Mouse (Mus musculus): ENCODE results near the gene Sec16b. TPM values are rescaled to one million over a fixed set of nuclear protein-coding genes. Genes with fewer than 3 reads are reported as not detected.

Gene Sec16b
- polyA plus RNA-seq, 1 experiment = 8.0 TPM

GRCm38 (mm10) chr1:157524775-157525174 lies 18.2 kb downstream of the Sec16b start:
- WGBS = 80% methylated on average over 7 of the region's 7 CpGs
- H3K4me3 ChIP-seq (replicated peaks; ENCODE audit: extremely low read depth, low read depth, low read length) = no peak overlapping the region
- TF ChIP-seq CTCF (IDR thresholded peaks at IDR 0.05; ENCODE audit: insufficient read depth, low read length) (no peak), POLR2A (IDR thresholded peaks at IDR 0.05; ENCODE audit: borderline replicate concordance, extremely low read depth, low read depth, low read length) (no peak)

GRCm38 (mm10) chr1:157525692-157526354 lies 19.3 kb downstream of the Sec16b start:
- Histone ChIP-seq H3K4me1 (ENCODE audit: control insufficient read depth, insufficient read depth, low read length) (peaks cover 12% of the 10 kb centered on the region), H3K4me3 (replicated peaks; ENCODE audit: extremely low read depth, low read depth, low read length) (no peak overlapping the region)
- DNase-seq = no peak
- 79% methylated on average over 16 of the region's 16 CpGs for WGBS
- TF ChIP-seq POLR2A (IDR thresholded peaks at IDR 0.05; ENCODE audit: borderline replicate concordance, extremely low read depth, low read depth, low read length) (no peak), CTCF (IDR thresholded peaks at IDR 0.05; ENCODE audit: insufficient read depth, low read length) (no peak)

More at GRCm38 (mm10) chr1:157524775-157525174, 18.2 kb downstream of the Sec16b start:
- no peak for DNase-seq
- peaks cover 12% of the 10 kb centered on the region for H3K4me1 ChIP-seq (ENCODE audit: control insufficient read depth, insufficient read depth, low read length)

GRCm38 (mm10) chr1:157526625-157527024 lies 20.1 kb downstream of the Sec16b start:
- TF ChIP-seq CTCF (IDR thresholded peaks at IDR 0.05; ENCODE audit: insufficient read depth, low read length) = no peak
- no peak for TF ChIP-seq POLR2A (IDR thresholded peaks at IDR 0.05; ENCODE audit: borderline replicate concordance, extremely low read depth, low read depth, low read length)
- DNase-seq = no peak
- H3K4me3 ChIP-seq (replicated peaks; ENCODE audit: extremely low read depth, low read depth, low read length) = no peak overlapping the region
- 33% methylated on average over 5 of the region's 5 CpGs for WGBS
- H3K4me1 ChIP-seq (ENCODE audit: control insufficient read depth, insufficient read depth, low read length) = peaks cover 12% of the 10 kb centered on the region

- Histone ChIP-seq H3K4me3 (replicated peaks; ENCODE audit: extremely low read depth, low read depth, low read length) (no peak overlapping the region), H3K4me1 (ENCODE audit: control insufficient read depth, insufficient read depth, low read length) (no peaks in the 10 kb centered on the region; the same call in 1 of the 2 replicates)
- DNase-seq = no peak
- TF ChIP-seq CTCF (IDR thresholded peaks at IDR 0.05; ENCODE audit: insufficient read depth, low read length) (no peak), POLR2A (IDR thresholded peaks at IDR 0.05; ENCODE audit: borderline replicate concordance, extremely low read depth, low read depth, low read length) (no peak)
- 50% methylated on average over 8 of the region's 8 CpGs for WGBS
Observed at GRCm38 (mm10) chr1:157532826-157533460, 26.4 kb downstream of the Sec16b start.

- 91% methylated on average over 1 of the region's 1 CpGs for WGBS
- DNase-seq = no peak
- TF ChIP-seq POLR2A (IDR thresholded peaks at IDR 0.05; ENCODE audit: borderline replicate concordance, extremely low read depth, low read depth, low read length) (no peak), CTCF (IDR thresholded peaks at IDR 0.05; ENCODE audit: insufficient read depth, low read length) (no peak)
- Histone ChIP-seq H3K4me3 (replicated peaks; ENCODE audit: extremely low read depth, low read depth, low read length) (no peak overlapping the region), H3K4me1 (ENCODE audit: control insufficient read depth, insufficient read depth, low read length) (no peaks in the 10 kb centered on the region; the same call in 1 of the 2 replicates)
Observed at GRCm38 (mm10) chr1:157535571-157535970, 29.0 kb downstream of the Sec16b start.

- H3K4me1 ChIP-seq (ENCODE audit: control insufficient read depth, insufficient read depth, low read length) = no peaks in the 10 kb centered on the region; the same call in 1 of the 2 replicates
- TF ChIP-seq POLR2A (IDR thresholded peaks at IDR 0.05; ENCODE audit: borderline replicate concordance, extremely low read depth, low read depth, low read length) (no peak), CTCF (IDR thresholded peaks at IDR 0.05; ENCODE audit: insufficient read depth, low read length) (peak; percentile 35; the same call in 1 of the 2 replicates)
- WGBS = 10% methylated on average over 6 of the region's 6 CpGs
- H3K4me3 ChIP-seq (replicated peaks; ENCODE audit: extremely low read depth, low read depth, low read length) = no peak overlapping the region
- DNase-seq = no peak
Observed at GRCm38 (mm10) chr1:157536471-157536870, 29.9 kb downstream of the Sec16b start.

- peak; percentile 43 for DNase-seq
- H3K4me3 ChIP-seq (replicated peaks; ENCODE audit: extremely low read depth, low read depth, low read length) = no peak overlapping the region
- WGBS = 82% methylated on average over 5 of the region's 5 CpGs
- TF ChIP-seq POLR2A (IDR thresholded peaks at IDR 0.05; ENCODE audit: borderline replicate concordance, extremely low read depth, low read depth, low read length) = no peak
- TF ChIP-seq CTCF (IDR thresholded peaks at IDR 0.05; ENCODE audit: insufficient read depth, low read length) = peak; percentile 42
- H3K4me1 ChIP-seq (ENCODE audit: control insufficient read depth, insufficient read depth, low read length) = no peaks in the 10 kb centered on the region; the same call in 1 of the 2 replicates
Observed at GRCm38 (mm10) chr1:157537636-157538035, 31.1 kb downstream of the Sec16b start.

GRCm38 (mm10) chr1:157545056-157545455 lies 38.5 kb downstream of the Sec16b start:
- DNase-seq = no peak
- WGBS = 87% methylated on average over 8 of the region's 8 CpGs
- TF ChIP-seq CTCF (IDR thresholded peaks at IDR 0.05; ENCODE audit: insufficient read depth, low read length) = no peak
- no peak for TF ChIP-seq POLR2A (IDR thresholded peaks at IDR 0.05; ENCODE audit: borderline replicate concordance, extremely low read depth, low read depth, low read length)
- Histone ChIP-seq H3K4me3 (replicated peaks; ENCODE audit: extremely low read depth, low read depth, low read length) (no peak overlapping the region), H3K4me1 (ENCODE audit: control insufficient read depth, insufficient read depth, low read length) (no peaks in the 10 kb centered on the region)

- H3K4me1 ChIP-seq (ENCODE audit: control insufficient read depth, insufficient read depth, low read length) = no peaks in the 10 kb centered on the region
- TF ChIP-seq CTCF (IDR thresholded peaks at IDR 0.05; ENCODE audit: insufficient read depth, low read length) (no peak), POLR2A (IDR thresholded peaks at IDR 0.05; ENCODE audit: borderline replicate concordance, extremely low read depth, low read depth, low read length) (no peak)
- WGBS = 60% methylated on average over 5 of the region's 5 CpGs
- H3K4me3 ChIP-seq (replicated peaks; ENCODE audit: extremely low read depth, low read depth, low read length) = no peak overlapping the region
- DNase-seq = no peak
Observed at GRCm38 (mm10) chr1:157547658-157548057, 41.1 kb downstream of the Sec16b start.
